Mouse (Mus musculus): Measurements from ENCODE around the gene Relt. TPM values are rescaled to one million over a fixed set of nuclear protein-coding genes. Genes with fewer than 3 reads are reported as not detected.

Relt gene
- 43.6 TPM for total RNA-seq (2023)

GRCm38 (mm10) chr7:100862828-100863638 lies at the start of gene Relt:
Gene Relt (minus strand): TSS chr7:100863446.

Other genes with a start within 250 kb of the Relt start
- gene Plekhb1, start 201.0 kb downstream of the Relt start, total RNA-seq (2023) = not detected
- gene Fam168a, start 156.8 kb downstream of the Relt start, total RNA-seq (2023) = 50.3 TPM
- 1.7 TPM for gene Arhgef17, start 68.7 kb upstream of the Relt start, total RNA-seq (2023)
- not detected for gene P2ry6, start 111.2 kb upstream of the Relt start, total RNA-seq (2023)
- 1.7 TPM for gene P2ry2, start 149.4 kb upstream of the Relt start, total RNA-seq (2023)
- 97.3 TPM for gene Fchsd2, start 229.4 kb upstream of the Relt start, total RNA-seq (2023)